Mouse (Mus musculus) gastrocnemius, postnatal 10 days (tissue): ENCODE results near the gene Tmf1. TPM values are rescaled to one million over a fixed set of nuclear protein-coding genes. Genes with fewer than 3 reads are reported as not detected.

ENCODE experiments used
- DNase-seq: peaks from one replicate; pipeline ENCODE4 v3.0.0; 2021; ENCODE audit warnings: mixed read lengths
- long read RNA-seq, 2 experiments: library from polyadenylated mRNA; stranded (forward); transcript quantifications; one replicate each; pipeline ENCODE4 v2.0.0; 2021
- total RNA-seq, 2 experiments: library from RNA; stranded (reverse); gene quantifications; 2 replicates each; pipeline ENCODE4 v1.2.3; 2021

Tmf1 gene
- 10 to 100 TPM; 27.6 to 32.0 TPM for total RNA-seq
- long read RNA-seq, experiment 1, full-length matches to known transcripts = 6 of 14 reads
- long read RNA-seq, experiment 1, partial matches to known transcripts = 8 of 14 reads
- long read RNA-seq, experiment 1, other reads (novel, unspliced or antisense) = 0 of 14 reads
- long read RNA-seq, experiment 2, full-length matches to known transcripts = 10 of 15 reads
- long read RNA-seq, experiment 2, partial matches to known transcripts = 5 of 15 reads
- long read RNA-seq, experiment 2, other reads (novel, unspliced or antisense) = 0 of 15 reads

DNA sequence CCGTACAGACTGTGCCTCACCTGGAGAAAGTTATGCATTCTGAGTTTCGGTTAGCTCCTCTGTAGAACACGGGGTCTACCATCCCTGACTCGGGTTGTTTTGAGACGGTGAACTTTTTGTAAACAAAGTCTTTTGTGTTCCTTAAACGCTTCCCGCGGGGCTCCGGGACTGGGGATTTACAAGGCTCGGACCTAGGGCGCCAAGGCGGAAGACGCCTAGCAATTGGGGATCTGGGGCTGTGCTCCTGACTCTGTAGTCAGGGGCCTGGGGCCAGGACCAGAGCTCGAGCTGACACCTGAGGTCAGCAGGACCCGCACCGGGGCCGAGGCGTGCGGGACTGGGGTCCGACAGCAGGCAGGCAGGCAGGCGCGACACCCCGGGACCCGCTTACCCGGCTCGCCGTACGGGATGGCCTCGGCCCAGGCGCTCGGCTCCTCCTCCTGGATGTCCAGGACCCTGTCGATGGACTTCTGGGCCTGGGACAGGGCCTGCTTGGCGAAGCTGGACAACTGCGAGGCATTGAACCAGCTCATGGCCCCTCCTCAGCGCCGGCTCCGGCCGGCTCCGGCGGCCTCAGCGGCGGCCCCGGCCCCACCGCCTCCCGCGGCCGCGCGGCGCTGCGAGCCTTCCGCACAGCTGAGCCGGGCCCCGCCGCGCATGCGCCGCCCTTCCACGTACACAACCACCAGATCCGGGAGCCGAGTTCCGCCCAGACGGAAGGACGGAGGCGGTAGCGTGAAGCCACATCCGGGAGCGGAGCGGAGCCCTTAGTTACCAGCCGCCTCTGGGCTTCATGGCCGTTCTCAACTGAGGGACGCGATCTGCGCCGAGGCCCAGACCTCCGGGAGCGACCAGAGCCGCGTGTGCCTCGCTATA is at the start of gene Tmf1:
TSS of gene Tmf1 (minus strand) at position 632 of the 876 bp plus-strand sequence.
- DNase-seq = peak; percentile 94

DNA sequence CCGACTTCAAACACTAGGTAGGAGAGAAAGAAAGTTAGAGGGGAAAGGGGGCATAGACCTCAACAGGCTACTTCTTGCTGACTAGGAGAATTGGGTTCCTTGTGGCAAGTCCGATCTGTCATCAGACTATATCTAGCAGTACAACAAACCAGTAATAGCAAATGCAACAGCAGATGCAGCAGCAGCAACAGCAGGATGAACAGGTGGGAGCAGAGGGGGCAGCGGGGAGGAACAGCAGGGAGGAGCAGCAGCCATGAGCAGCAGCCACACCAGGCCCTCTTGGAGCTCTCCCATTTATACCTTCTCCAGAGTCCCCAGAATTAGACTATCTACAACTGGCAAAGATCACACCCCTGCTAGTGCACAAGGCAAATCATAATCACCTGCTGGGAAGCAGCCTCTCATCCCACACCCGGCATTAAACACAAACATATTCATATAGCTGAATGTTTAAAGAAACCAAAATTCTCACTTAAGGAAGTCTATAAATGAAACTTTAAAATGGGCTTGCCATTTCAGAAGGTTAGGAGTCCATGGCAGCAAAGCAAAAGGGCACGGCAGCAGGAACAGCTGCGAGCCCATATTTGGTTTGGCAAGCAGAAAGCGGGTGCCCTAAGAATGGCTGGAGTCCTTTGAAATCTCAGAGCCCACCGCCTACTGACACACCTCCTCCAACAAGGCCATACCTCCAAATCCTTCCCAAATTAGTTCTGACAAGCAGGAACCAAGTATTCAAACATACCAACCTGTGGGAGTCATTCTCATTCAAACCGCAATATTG is 48.3 kb upstream of the Tmf1 start:
- DNase-seq = no peak

DNA sequence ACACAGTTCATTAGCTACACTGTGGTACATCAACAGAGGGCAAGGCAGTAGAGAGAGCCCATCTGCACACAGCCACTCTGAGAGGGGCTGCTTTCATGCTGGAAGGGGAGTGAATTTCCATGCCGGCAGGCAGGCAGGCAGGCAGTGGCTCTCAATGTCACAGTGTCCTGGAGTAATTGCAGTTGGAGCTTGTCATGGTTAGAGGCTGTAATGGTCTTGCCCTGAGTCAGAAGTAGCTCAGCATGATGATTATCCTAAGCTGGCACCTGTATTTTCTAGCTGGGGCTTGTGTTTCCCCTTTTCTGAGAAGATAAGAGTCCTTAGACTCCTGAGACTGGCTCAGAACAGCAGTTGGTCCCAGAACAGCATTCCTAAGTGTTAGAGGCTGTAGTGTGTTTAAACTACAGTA is 47.2 kb upstream of the Tmf1 start:
- no peak for DNase-seq

DNA sequence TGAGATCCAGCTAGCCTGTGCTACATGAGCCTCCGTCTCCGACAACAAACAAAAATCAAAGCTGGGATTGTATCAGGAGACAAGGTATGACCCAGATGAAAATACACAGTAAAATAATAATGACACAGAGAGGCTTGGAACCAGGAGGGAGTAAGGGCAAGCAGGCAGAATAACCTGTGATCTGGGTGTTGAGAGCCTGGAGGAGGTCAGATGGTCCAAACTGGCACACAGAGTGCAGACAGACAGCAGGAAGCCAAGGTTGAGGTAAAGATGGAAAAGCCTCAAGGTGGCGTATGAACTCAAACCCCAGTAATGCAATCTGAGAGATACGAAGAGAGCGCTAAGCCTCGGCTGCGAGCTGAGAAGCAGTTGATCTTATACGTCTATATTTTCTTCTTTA is 45.6 kb upstream of the Tmf1 start:
- DNase-seq = no peak

DNA sequence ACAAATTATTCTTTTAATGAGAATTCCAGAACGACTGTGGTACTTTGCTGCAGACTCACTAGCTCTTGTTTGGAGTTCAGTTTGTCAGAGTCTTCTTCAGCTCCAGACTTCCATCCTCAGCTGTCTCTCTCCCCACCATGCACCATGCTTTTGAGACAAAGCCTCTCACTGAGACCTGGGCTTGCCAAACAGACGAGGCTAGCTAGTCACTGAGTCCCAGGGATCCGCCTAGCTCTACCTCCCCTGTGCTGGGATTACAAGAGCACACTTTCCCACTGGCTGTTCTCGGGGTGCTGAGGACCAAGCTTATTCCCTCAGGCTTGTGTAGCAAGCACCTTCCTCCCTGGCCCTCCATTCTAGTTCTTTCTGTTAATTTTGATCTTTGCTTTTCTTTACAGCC is 44.6 kb upstream of the Tmf1 start:
- no peak for DNase-seq

DNA sequence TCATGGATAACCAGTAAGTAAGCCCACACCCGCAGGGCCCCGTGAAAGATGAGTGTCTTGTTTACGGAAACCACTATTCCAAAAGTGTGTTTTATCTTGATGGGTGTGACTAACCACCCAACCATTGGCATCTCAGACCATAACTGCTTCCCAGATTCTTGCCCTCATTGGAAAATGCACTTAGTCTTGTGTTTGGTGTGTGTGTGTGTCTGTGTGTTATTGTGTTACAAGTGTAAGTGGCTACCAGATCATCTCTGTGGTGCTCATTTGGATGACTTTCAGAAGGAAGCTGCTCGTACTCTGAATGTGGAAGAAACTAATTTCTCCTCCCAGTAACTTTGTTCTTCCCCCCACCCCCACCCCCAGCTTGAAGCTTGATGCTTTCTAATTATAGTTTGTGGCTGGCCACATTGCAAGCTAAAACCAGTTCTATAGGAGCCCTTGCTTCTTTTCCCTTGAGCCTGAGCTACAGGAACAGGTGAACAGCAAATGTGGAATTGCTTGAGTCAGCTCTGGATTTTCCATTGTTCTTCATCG is 44.1 kb upstream of the Tmf1 start:
- no peak for DNase-seq

DNA sequence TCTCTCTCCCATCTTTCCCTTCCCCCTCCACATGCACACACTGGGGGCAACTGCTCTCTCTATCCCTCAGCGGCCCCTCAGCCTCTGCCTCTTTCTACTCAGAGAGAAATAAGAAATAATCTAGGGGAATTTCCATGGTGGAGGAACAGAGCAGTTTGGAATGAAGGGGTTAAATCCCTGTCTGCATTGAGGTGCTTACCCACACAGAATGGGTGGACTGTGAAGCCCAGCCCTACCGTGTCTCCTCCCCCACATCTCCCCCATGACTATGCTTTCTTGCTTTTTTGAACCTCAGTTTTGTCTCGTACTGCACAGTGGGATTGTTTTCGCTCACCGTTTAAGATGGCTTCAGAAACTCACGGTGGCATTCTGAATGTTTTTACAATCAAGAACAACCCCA is 43.4 kb upstream of the Tmf1 start:
- DNase-seq = no peak

DNA sequence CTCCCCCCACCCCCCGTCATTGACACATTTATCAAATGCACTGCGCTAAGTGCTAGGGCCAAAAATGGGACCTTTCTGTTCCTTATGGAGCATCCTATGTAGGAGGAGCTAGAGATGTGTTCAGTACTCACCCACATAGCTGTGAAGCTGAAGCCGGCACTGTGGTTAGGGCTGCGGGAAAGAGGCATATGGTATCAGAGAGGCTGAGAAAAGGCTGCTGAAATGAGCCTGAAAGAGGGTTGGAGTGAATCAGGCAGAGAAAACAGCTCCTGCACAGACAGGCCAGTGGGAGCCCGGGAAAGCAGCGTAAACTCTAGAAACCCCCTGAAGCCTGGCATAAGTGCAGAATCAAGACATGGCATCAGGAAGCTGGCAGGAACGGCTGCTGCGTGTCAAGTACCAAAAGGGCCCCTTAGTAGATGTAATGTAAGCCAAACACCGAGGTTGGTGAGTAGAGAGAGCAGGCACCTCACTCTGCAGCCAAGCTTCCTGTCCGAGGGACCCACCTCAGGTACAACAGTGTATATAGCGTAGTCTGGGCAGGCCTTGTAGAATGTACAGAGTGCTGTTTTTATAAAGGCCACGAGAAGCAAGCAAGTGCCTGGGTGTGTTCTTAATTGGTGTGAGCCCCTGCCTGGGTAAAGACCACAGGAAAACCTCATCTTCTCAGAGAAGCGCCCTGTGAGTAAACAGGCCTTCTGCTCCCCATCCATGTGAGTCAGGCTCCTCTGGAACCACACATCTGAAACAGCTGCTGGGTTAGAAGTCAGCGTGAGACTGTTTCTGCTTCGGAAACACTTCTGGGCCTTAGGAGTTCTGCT is 42.5 kb upstream of the Tmf1 start:
- no peak for DNase-seq

DNA sequence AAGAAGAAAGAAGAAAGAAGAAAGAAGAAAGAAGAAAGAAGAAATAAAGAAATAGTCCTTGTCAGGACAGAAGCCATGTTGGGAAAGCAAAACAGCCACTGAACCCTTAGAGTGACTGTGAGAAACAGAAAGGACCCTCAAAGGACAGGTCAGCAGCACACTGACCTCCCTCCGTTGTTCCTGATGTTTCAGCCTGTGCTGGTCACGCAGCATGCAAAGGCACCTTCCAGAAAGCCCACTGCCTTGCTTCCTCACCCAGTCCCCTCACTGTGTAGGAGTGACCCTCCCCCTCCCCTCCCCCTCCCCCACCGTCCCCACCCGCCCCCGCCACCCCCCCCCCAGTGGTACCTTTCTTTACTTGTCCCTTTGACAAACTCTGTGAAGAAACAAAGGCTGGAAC is 41.8 kb upstream of the Tmf1 start:
- DNase-seq = no peak

DNA sequence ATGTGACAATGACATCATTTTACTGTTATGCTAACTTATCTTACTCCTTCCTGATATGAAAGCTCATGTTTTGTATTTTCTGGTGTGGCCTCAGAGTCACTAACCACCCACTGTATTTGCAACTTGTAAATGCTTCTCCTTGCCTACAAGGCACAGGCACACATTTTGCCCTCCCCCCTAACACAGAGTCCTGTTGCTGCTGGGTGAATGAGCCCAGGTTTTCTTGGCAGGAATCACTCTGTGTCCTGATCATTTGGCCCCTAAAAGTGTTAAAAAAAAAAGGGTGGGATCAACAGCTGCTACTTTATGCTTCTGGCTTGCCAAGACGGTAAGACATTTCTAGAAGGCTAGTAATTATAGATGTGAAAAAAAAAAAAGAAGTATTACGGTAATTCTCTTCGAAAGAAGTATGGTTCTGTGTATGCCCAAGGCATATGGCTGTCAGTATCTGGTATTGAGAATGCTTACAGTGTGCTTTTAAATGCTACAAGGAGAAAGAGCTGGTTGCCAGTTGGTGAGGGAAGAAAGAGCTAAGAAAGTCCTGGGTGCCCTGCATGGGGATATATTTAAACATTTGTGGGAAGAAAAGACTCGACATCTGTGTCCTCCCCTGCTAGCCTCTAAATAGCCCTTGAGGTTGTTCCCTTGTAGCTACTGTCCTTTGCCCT is 37.4 kb upstream of the Tmf1 start:
- no peak for DNase-seq

DNA sequence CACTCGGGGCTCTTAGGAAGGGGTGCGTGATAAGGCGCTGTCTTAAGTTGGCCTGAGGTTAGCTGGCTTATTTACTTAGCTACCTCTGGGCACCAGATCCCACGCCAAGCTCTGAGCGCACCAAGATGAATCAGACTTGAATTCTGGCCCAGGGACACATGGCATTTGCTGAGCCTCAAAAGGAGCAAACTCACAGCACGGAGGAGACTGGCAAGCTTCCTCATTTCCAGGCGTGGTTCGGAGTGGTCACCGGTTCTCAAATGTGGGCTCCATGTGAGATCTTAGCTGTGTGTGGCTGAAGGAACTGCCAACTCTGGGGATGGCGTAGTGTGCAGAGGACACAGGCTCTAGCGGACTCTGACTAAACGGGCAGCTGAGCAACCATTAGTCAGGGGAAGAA is 33.1 kb upstream of the Tmf1 start:
- peak; percentile 54 for DNase-seq

DNA sequence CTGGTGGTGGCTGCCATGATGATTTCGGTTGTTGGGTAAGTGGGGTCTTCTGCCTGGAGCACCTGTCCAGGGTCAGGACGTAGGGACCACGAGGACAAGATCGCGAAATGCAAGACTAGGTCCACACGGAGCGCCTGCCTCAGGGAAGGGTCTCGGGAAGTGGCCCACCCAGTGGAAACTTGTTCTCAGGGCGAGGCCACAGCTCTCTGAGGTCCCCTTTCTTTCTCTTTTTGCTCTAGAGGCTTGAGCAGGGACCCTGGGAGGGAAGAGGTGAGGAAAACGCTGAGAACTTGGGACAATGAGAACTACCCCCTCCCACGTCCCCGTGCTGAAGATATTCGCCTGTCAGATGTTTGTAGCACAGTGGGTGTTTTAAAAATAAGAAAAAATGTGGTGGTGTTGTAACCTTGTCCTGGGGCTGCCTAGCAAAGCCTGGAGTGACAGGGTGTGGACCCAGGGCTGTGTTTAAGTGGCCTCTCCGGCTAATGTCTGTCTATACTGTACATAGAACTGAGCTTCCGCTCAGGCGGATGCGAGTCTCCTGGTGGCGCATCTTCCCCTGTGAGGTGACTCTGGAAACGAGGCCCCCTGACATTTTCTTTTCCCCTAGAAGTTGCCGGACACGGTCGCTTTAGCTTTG is 32.2 kb upstream of the Tmf1 start:
- DNase-seq = no peak

DNA sequence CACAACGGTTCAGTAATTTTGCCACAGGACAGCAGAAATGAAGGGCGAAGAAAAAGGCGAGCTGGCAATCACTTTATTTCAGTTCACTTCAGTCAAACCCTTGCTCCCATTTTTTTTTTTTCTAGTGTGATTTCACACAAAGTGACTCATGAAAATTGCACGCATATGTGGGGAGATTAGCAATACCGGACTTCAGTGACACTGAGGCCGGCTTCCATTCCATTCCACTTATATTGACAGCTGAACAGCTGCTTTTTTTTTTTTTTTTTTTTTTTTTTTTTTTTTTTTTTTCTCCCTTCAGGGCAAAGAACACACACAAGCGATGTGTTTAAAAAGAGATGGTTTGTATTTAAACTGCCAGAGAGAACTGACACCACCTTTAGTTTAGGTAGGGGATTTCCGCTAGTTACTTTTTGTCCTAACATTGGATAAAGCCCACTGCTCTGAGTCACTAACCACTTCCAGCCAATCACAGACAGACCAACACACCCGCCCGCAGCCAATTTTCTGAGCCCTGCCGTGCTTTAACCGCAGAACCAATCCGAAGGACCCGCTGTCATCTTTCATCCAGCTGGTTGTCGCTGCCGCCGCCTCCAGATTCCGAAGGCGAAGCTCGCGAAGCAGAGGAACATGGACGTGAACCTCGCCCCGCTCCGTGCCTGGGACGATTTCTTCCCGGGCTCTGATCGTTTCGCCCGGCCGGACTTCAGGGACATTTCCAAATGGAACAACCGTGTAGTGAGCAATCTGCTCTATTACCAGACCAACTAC is 31.5 kb upstream of the Tmf1 start, which contains the start of gene Arl6ip5:
TSS of gene Arl6ip5 (plus strand) at position 499 of the 771 bp plus-strand sequence.
- peak; percentile 83 for DNase-seq

DNA sequence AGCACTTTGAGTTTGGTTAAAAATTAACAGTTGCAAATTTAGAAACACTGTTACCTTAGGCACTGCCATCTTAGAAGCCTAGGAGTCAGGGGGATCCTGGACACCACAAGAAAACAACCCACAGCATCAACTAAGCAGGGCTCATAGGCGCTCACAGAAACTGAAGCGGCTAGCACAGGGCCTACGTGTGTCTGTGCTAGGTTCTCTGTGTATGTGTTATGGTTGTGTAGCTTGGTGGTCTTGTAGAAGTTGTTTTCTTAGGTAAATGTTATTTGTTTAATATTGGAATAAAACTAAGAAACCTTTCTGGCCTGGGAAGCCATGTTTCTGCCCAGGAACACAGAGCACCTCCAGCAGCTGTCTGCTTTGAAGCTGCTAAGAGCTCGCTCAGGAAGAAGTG is 30.8 kb upstream of the Tmf1 start:
- no peak for DNase-seq

DNA sequence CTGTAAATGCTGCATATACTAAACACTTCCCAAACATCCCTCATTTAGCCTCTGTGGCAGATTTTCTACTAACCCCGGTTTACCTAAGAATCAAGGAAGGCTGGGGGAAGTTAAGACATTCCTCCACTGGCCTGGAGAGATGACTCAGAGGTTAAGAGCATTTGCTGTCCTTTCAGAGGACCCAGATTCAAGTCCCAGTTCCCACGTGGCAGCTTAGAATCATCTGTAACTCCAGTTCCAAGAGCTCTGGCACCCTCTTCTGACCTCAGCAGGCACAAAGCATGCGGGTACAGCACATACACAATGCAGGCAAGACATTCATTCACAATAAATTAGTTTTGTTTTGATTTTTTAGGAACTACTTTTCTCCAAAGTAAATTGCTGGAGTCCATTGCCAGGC is 30.3 kb upstream of the Tmf1 start:
- no peak for DNase-seq

DNA sequence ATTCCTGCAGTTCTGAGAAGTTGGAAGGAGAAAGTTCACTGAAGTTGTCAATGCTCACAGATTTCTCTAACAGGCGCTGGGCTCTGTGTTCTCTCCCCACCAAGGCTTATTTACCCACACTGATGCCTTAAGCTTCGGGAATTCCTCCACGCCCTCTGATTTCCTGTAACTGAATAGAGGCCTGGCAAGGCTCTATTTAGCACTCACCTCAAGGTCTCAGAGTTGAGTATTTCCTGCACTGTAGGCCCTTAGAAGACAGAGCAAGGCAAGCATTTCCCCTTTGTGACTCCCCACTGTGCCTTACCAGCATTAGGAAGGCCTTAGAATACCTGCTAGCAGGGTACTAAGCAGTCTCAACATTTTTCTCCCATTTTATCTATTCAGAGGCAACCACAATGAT is 29.5 kb upstream of the Tmf1 start:
- no peak for DNase-seq

DNA sequence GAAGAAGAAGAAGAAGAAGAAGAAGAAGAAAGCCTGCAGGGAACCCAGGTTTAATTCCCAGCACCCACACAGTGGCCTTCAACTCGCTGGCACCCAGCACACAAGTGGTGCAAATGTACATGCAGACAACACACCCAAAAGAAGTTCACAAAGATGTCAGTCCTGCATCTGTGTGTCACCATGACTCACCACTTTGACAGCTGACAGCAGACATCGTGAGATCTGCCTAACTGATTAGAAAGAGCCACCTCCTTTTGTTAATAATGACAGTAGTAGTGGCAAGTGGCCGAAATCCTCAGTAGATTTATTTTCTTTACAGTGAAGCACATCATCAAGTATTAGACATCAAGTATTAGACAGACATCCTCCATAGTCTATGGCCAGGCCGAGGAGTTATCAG is 28.2 kb upstream of the Tmf1 start:
- no peak for DNase-seq

DNA sequence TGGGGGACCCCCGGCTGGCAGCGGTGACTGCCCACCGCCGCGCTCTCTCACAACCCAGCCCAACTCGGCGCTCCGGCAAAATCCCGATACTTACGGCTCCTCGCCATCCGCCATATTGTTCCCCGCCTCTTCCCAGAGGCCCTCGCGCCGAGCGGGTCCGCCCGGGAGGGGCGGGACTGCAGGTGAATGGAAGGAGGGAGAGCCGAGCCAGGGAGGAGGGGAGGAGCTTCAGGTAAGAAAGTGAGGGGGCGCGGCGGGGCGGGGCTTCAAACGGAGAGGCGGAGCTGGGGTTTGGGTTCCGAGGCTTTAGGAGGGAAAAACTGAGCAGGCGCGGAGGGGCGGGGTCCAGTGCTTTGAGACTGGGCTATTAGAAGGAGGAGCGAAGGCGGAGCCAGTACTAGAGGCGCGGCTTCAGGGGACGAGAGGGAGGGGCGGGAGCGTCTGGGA is 26.5 kb upstream of the Tmf1 start, which contains the start of gene Uba3:
TSS of gene Uba3 (minus strand) at position 209 of the 447 bp plus-strand sequence.
- DNase-seq = peak; percentile 100

DNA sequence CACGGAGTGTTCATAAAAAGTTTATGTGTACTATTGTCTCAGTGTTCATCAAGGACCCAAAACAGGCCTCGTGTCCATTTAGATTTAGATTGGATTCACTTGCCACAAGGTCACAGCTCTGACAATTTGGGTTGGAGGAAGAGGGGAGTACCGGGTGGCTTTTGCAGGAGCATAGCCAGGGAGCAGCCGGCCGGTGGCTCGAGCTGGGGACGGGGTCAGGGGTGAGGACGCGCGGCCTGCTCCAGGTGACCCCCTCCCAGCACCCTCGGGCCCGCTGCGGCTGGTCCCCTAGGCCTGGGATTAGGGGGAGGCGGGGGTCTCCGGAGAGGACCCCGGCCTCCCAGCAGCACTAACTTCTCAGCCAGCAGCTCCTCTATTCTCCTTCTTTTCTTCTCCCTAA is 26.0 kb upstream of the Tmf1 start:
- DNase-seq = peak; percentile 26
